Mouse (Mus musculus) lung, adult 2 months (tissue): ENCODE data around the gene Ube2c.

Source experiments
- CTCF ChIP-seq: fragments of 200-500 bp; IDR thresholded peaks from 2 replicates; pipeline ENCODE4 v1.5.1; 2011; ENCODE audit warnings: mild to moderate bottlenecking, low read length, control low read depth; ENCODE audit not compliant: insufficient read depth
- POLR2A ChIP-seq: fragments of 200-500 bp; IDR thresholded peaks from 2 replicates; pipeline ENCODE4 v1.6.1; 2011; ENCODE audit warnings: low read depth, mild to moderate bottlenecking, control low read depth, low read length, borderline replicate concordance; ENCODE audit errors: extremely low read depth

DNA sequence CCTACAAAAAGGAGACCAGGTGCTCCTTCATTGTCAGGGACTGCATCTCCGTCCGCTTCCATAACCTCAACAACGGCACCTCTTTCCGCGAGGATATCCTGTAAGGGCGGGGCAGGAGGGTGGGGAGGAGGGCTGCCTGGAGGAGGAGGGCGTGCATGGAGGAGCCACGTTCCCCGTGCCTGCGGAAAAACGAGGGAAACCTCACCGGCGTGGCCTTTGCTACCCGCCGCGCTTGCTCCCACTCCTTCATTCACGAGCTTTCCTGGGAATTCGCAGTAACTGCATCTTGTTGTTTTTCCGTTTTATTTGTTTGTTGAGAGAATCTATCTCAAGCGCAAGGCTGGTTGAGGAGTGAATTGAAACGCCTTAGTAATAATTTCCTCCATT is 35.6 kb downstream of the Ube2c start:
- TF ChIP-seq CTCF (no peak), POLR2A (no peak)
